Mouse (Mus musculus): Measurements from ENCODE around the gene Opn4.

GRCm38 (mm10) chr14:34613523-34613922 lies 13.6 kb upstream of the Opn4 start:
- TF ChIP-seq CTCF (IDR thresholded peaks at IDR 0.05; ENCODE audit: low read depth) (no peak), EP300 (IDR thresholded peaks at IDR 0.05; ENCODE audit: low read depth) (no peak)
